Mouse (Mus musculus): ENCODE measurements around the gene Cenpx. TPM values are rescaled to one million over a fixed set of nuclear protein-coding genes. Genes with fewer than 3 reads are reported as not detected.
"Not testable (repeated sequence)": the region's sequence is repeated elsewhere in the genome, so short reads cannot be mapped to it uniquely, and the experiment has no call there.

The Cenpx gene
- 10 to 100 TPM; 39.5 to 41.8 TPM for total RNA-seq (2021)

DNA sequence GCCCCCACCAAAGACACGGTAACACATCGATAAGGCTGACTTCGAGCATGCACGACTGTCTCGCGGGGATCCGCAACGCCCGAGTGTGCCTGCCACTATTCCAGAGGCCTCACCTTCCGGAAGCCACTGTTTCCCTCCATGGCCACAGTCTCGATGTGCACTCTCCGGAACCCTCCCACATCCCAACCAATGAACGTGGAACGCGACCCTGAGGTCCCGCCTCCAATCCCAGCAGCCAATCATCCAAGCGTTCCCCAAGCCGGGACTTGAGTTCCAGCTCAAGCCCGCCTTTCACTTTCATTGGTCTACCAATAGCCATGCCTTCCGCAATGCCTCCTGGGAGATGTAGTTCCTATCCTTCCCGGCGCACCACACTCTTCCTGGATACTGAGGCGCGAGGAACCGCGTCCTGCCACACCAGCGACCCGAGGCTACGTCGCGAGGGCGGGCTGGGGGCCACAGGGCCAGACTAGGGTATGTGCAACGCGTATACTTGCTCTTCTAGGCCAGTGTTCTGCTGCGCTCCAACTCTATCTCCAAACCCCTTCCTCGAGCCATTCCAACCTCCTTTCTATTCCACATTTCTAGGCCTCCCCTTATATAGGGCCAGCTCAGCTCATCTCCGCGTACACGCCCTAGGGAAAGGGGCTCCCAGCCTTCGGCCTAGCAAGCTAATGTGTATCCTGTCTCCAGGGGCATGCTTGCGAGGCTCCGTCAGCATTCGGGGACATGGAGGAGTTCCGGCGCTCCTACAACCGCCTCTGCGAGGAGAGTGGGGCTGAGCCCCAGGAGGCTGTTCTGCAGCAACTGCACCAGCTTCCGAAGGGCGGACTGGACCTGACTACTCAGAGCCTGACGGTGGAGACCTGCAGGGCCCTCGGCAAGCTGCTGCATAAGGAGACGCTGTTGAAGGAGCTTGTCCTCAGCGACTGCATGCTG, at the start of gene Cenpx, which contains the start of gene Lrrc45:
Cenpx (minus strand) TSS at position 159 of the 939 bp plus-strand sequence.
Lrrc45 (plus strand) TSS at position 346 of the 939 bp plus-strand sequence.
- DNase-seq: peak; percentile 97

DNA sequence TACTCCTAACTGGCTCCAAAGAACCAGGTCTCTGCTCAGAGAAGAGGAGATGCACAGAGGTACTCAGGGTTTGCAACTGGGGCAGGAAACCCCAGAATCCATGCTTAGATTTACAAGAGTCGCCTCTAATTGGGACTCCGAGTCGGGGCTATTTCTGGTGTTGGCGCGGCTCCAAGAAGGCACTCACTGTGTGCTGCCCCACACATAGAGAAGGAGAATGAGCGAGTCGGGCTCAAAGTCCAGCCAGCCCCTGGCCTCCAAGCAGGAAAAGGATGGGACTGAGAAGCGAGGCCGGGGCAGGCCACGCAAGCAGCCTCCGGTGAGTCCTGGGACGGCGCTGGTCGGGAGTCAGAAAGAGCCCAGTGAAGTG, 49.1 kb upstream of the Cenpx start, which contains the start of gene Hmga1b:
Hmga1b (plus strand) TSS at position 123 of the 370 bp plus-strand sequence.
- not testable (repeated sequence) for DNase-seq

- no peak for DNase-seq
Observed at GRCm38 (mm10) chr11:120761811-120762671, 48.5 kb upstream of the Cenpx start.

DNA sequence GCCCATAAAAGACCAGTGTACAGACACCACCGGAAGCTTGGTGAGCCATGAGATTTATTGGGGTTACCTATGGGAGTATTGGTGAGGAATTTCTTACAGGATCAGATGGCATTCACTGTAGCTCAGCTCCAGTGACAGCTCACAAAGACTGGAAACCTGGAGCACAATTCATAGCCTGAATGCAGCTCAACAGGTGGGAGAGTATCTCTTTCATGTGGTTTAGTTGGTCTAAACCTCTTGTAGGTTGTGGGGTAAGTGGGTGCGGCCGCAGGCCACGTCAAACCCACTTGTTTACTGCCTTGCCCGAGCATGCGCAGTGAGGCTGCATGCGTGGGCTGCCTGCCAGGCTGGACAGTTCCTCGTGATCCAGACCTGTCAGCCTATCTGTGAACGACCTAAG, 46.7 kb upstream of the Cenpx start:
- no peak for DNase-seq

- no peak for DNase-seq
Observed at GRCm38 (mm10) chr11:120751606-120752005, 38.1 kb upstream of the Cenpx start.

DNA sequence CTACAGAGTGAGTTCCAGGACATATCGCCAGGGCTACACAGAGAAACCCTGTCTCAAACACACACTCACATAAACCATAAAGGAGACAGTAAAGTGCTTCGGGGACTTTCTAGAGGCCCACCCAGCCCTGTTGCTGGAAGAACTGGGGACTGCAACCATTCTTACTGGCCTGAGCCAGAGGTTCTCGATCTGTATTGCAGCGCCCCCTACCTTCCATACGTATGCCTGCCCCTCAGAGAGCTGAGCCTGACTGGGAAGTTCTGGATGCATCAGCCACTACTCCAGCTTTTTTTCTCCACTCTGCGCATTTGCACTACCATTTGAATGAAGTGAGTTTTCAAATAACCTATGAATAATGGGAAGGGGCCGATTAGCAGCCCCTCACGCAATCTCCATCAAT, 35.9 kb upstream of the Cenpx start:
- DNase-seq: peak; percentile 28

GRCm38 (mm10) chr11:120747974-120748373, 34.4 kb upstream of the Cenpx start:
- no peak for DNase-seq

DNA sequence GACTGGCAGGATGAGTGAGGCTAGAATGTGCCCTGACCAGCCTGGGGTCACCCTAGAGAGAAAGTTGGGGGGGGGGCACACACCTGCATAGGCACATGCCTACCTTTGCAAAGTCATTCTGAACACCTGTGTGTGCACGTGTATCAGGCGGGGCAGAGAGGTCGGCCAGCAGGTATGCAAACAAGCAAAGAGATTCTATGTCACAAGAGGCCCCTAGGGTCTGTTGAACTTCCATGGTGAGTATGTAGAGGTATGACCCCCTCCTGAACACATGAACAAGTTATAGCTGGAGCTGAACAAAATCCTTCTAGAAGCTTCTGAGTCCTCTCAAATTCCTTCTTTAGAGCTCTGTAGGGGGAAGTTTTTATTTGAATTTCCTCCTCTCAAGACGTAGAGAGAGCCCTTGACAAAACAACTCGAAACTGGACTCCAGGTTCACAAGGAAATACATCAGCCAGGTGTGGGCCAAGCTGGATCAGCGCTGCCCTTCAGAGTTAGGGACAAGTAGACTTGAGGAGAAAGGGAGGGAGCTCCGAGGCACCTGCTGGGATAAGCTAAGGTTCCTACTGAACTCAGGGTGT, 30.7 kb upstream of the Cenpx start:
- DNase-seq: no peak

DNA sequence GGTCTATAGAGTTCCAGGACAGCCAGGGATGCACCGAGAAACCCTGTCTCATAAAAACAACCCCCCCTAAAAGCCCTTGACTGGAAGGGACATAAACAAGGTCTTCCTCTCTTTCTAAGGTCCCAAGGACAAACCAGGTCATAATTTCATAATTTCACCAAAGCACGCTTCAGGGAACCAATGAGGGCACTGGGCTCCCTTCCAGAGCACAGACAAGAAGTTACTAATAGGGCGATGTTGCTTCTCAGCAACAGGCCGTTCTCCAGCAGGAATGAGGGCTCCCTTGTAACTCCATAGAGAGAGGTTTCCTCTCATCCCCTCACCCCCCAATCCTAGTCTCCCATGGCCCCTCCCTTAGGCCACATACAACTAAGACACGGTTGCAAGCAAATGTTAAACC, 27.4 kb upstream of the Cenpx start:
- DNase-seq: no peak

DNA sequence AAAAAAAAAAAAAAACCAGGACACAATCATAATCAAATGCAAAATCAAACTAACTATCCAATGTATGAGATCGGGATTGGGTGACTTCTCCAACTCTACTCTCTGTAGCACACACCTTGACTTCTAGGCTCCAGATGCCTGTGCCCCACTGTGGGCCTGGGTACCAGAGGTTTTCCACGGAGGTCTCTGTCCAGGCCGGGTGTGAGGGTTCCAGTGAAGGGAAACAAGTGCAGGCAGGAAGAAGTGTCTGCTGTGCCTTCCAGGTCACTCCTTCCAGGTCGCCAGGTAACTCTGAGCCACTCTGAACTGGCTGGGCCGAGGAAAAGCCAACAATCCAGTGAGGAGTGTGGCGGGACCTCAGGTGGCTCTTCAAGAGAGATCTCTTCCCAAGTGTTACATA, 22.9 kb upstream of the Cenpx start:
- no peak for DNase-seq

DNA sequence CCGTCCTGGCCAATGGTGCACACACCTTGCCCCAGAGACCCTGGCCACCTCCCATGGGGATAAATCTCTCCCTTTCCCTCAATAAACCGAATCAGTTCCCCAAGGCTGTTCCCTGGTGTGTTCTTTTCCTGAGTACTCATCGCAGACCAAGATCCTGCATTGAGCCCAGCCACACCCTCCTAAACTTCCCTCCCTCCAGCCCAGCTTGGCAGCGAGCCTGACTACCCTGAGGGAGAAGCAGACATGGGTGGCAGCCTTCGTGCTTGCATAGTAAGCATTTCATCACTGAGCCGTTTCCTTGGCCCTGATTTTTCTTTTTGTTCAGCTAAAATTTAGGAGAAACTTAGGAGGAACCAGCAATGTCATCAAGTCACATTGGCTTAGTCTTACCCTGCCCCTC, 20.0 kb upstream of the Cenpx start:
- peak; percentile 61 for DNase-seq

DNA sequence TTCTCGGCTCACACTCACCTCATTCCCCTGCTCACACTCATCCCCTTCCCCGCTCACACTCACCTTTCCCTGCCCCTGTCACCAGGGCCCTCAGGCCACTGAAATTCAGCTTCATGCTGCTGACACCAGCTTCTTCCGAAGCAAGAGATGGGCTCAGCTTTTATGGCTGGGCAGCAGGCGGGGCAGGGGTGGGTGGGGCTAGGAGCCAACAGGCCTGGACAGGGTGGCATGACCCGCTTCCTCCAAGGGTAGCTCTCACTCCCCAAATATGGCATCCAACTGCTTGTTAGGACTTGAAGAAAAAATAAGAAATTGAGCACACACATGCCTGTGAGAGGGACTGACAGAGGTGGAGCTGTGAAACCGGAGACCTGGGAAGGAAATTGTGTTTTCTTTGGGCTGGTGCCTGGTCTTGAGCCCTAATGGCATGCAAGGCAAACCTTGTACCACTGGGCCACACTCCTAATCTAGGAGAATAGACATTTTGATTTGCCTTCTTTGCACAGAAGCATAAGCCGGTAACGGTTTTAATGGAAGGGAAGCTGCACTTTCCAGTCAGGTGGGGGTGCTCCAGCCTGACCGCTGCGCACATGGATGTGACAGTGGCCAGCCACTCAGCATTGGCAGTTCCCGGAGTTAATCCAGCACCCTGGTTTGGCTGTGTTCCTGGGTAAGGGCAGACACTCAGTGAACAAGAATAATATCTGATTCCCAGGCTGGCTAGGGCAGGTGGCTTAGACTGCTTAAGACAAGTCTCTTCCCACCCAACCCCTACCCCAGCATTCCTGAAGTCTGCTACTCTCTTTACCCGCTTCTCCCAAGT, 18.5 kb upstream of the Cenpx start, which contains the start of gene Cbr2:
Cbr2 (minus strand) TSS at position 257 of the 823 bp plus-strand sequence.
- peak; percentile 57 for DNase-seq

GRCm38 (mm10) chr11:120731395-120731794, 17.9 kb upstream of the Cenpx start:
- no peak for DNase-seq

DNA sequence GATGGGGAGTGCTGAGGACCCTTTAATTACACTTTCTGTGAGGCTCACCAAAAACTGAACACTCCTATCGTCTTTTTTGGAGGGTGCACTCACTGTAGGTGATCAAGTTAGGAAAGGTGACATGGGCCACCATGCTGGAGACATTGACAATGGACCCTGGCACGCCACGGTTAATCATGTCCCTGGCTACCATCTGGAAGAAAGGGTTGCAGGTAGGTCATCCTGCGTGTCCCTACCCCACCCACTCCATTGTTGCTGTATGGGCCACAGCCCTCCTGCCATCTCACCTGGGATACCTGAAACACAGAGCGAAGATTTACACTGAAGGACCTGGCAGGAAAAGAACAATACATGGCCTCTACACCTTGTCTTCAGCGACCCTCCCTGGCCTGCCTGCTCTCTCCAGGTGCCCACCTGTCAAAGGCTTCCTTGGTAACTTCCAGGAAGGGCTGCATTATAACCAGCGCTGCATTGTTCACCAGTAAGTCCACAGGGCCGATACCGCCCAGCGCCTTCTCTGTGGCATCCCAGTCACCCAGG, 16.9 kb upstream of the Cenpx start:
- DNase-seq: no peak

- DNase-seq: peak; percentile 37
Observed at GRCm38 (mm10) chr11:120729432-120730050, 16.0 kb upstream of the Cenpx start.

GRCm38 (mm10) chr11:120728530-120729240, 15.1 kb upstream of the Cenpx start:
- DNase-seq: no peak

- no peak for DNase-seq
Observed at GRCm38 (mm10) chr11:120727564-120727963, 14.0 kb upstream of the Cenpx start.

DNA sequence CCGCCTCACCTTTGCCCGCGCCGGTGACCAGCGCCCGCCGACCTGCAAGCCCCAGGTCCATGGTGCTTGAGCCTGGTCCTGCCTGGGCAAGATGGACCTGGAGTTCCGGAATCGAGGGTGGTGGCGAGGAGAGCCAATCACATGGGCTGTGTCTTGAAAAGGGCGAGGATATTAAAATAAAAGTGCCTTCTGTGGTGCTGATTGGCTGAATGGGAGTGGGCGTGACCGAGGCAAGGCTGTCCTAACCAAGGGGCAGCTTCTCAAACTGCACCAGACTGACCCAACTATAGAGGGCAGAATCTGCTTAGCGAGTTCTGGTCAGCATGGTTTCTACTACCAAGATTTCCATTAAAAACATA, 13.6 kb upstream of the Cenpx start, which contains the start of gene Dcxr:
Dcxr (minus strand) TSS at position 113 of the 359 bp plus-strand sequence.
- peak; percentile 87 for DNase-seq

DNA sequence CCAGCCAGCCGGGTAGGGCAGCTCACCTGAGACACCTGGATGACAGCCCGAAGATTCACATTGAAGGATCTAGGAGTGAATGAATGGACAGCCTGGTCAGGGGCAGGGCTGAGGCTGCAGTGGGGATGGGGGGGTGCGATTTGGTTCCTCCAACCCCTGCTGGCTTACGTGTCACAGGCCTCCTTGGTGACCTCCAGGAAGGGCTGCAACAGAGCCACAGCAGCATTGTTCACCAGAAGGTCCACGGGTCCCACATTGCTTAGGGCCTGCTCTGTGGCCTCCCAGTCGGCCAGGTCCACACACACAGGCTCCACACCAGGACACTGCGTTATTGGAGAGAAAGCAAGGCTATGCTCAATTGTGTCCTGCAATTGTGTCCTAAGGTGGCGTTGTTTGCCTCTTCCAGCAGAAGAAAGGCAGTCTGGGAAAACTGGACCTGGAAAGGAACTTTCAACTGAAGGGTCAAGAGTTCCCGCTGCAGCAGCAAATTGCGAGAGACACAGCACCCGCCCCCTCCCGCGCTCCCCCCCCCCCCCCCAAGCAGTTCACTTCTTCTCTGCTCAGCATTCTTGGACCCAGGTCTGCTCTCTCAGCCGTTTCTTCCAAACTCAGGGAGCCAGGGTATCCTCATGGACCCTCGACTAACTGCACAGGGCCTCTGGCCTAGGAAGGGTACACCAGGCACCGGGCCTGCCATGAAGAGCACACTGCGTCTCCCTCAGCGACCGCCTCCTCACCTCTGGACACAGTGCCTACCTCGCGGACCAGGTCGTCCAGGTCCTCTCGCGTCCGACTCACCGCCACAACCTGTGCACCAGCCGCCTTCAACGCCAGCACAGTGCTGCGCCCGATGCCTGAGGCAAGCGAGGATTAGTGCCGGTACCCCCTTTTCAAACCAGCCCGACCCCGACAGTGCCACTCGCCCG, 13.0 kb upstream of the Cenpx start:
- DNase-seq: no peak
